Mouse (Mus musculus) liver, embryonic 12.5 days (tissue): ENCODE results near the gene Zfp628. TPM values are rescaled to one million over a fixed set of nuclear protein-coding genes. Genes with fewer than 3 reads are reported as not detected.
"Not testable (repeated sequence)": the region's sequence is repeated elsewhere in the genome, so short reads cannot be mapped to it uniquely, and the experiment has no call there.

Source experiments
- ATAC-seq: fragments of 200-750 bp; cut with Nextera tagmentation; 2 replicates; pipeline ENCODE4 v1.8.0; 2017; ENCODE audit warnings: moderate number of reproducible peaks, mild to moderate bottlenecking, moderate library complexity
- H3K27ac ChIP-seq: fragments of 300-500 bp; sonication (generic); 2 replicates; pipeline ENCODE4 v1.5.1; 2016; ENCODE audit warnings: mild to moderate bottlenecking
- H3K27me3 ChIP-seq: fragments of 300-500 bp; sonication (generic); replicated peaks from 2 replicates; pipeline ENCODE4 v1.6.1; 2016; ENCODE audit warnings: mild to moderate bottlenecking, moderate library complexity
- H3K36me3 ChIP-seq: fragments of 300-500 bp; sonication (generic); 2 replicates; pipeline ENCODE4 v1.6.1; 2016; ENCODE audit warnings: mild to moderate bottlenecking, moderate library complexity
- H3K4me1 ChIP-seq: fragments of 300-500 bp; sonication (generic); 2 replicates; pipeline ENCODE4 v1.6.1; 2016
- H3K4me2 ChIP-seq: fragments of 300-500 bp; sonication (generic); 2 replicates; pipeline ENCODE4 v1.6.1; 2016; ENCODE audit warnings: mild to moderate bottlenecking, moderate library complexity
- H3K4me3 ChIP-seq: fragments of 300-500 bp; sonication (generic); 2 replicates; pipeline ENCODE4 v1.5.1; 2016; ENCODE audit warnings: mild to moderate bottlenecking, moderate library complexity
- H3K9ac ChIP-seq: fragments of 300-500 bp; sonication (generic); 2 replicates; pipeline ENCODE4 v1.6.1; 2016; ENCODE audit warnings: mild to moderate bottlenecking, moderate library complexity
- H3K9me3 ChIP-seq: fragments of 300-500 bp; sonication (generic); replicated peaks from 2 replicates; pipeline ENCODE4 v1.6.1; 2016; ENCODE audit warnings: mild to moderate bottlenecking, moderate library complexity
- WGBS: fragments of 180-500 bp; shearing (Covaris S2); methylation state at CpG from one replicate; pipeline ENCODE4 v1.1.7; 2016; ENCODE audit not compliant: insufficient replicate concordance; 5-methylcytosine and 5-hydroxymethylcytosine counted together
- polyA plus RNA-seq: library from polyadenylated mRNA; unstranded; fragments of >200 nt; fragmentation: Nextera tagmentation; extraction: Ambion mirVana; gene quantifications from 2 replicates; pipeline ENCODE4 v1.2.1, GENCODE M21; 2016

Zfp628 gene
- 2.4 and 2.7 TPM in 2 replicates for polyA plus RNA-seq

- peaks cover under 1% of the 10 kb centered on the region; the same call in 1 of the 2 replicates for H3K27me3 ChIP-seq
These were observed at the start of gene Zfp628 for GRCm38 (mm10) chr7:4915007-4915665. Zfp628 (plus strand) TSS chr7:4915217.

GRCm38 (mm10) chr7:4865579-4866493, 49.2 kb upstream of the Zfp628 start:
- Histone ChIP-seq H3K36me3 (no peaks in the 10 kb centered on the region), H3K9me3 (no peaks in the 10 kb centered on the region), H3K27me3 (peaks cover 4% of the 10 kb centered on the region; the same call in 1 of the 2 replicates), H3K9ac (peak overlapping the region; percentile 79), H3K4me1 (peaks cover 23% of the 10 kb centered on the region), H3K4me2 (peak overlapping the region; percentile 81), H3K4me3 (peak overlapping the region; percentile 68), H3K27ac (peak overlapping the region; percentile 66)
- ATAC-seq: peak; percentile 100
- 4% methylated on average over 40 of the region's 40 CpGs for WGBS

More at GRCm38 (mm10) chr7:4915007-4915665, at the start of gene Zfp628:
- H3K27ac ChIP-seq: peak within 1 kb of the TSS; percentile 89
- H3K9me3 ChIP-seq: no peaks in the 10 kb centered on the region
- peaks cover 25% of the 10 kb centered on the region for H3K4me1 ChIP-seq
- H3K36me3 ChIP-seq: peaks cover 30% of the 10 kb centered on the region
- peak within 1 kb of the TSS; percentile 84 for H3K4me2 ChIP-seq
- WGBS: 2% methylated on average over 55 of the region's 56 CpGs
- peak; percentile 87 for ATAC-seq
- H3K9ac ChIP-seq: peak within 1 kb of the TSS; percentile 82
- peak within 1 kb of the TSS; percentile 72 for H3K4me3 ChIP-seq

- H3K4me2 ChIP-seq: peak overlapping the region; percentile 81
- 44% methylated on average over 10 of the region's 10 CpGs for WGBS
- peaks cover 4% of the 10 kb centered on the region; the same call in 1 of the 2 replicates for H3K27me3 ChIP-seq
- peak overlapping the region; percentile 79 for H3K9ac ChIP-seq
- H3K4me3 ChIP-seq: peak overlapping the region; percentile 68
- no peaks in the 10 kb centered on the region for H3K9me3 ChIP-seq
- peak overlapping the region; percentile 66 for H3K27ac ChIP-seq
- ATAC-seq: no peak
- peaks cover 23% of the 10 kb centered on the region for H3K4me1 ChIP-seq
- H3K36me3 ChIP-seq: no peaks in the 10 kb centered on the region
These were observed 48.3 kb upstream of the Zfp628 start for GRCm38 (mm10) chr7:4866631-4867180.

GRCm38 (mm10) chr7:4870133-4870532, 44.9 kb upstream of the Zfp628 start, which contains the start of gene Isoc2b:
Isoc2b (minus strand) TSS chr7:4870258.
- peaks cover 23% of the 10 kb centered on the region for H3K4me1 ChIP-seq
- H3K9ac ChIP-seq: no peak within 1 kb of the TSS
- 47% methylated on average over 6 of the region's 6 CpGs for WGBS
- H3K36me3 ChIP-seq: no peaks in the 10 kb centered on the region
- H3K27ac ChIP-seq: no peak within 1 kb of the TSS
- H3K27me3 ChIP-seq: 0 out of 2 replicates have a peak, but pooled peaks cover 4% of the 10 kb centered on the region
- no peak within 1 kb of the TSS for H3K4me3 ChIP-seq
- no peak within 1 kb of the TSS for H3K4me2 ChIP-seq
- no peaks in the 10 kb centered on the region for H3K9me3 ChIP-seq
- no peak for ATAC-seq

GRCm38 (mm10) chr7:4876753-4877221, 38.2 kb upstream of the Zfp628 start, which contains the start of gene Isoc2a:
Isoc2a (plus strand) TSS chr7:4877153.
- peak within 1 kb of the TSS; percentile 66 for H3K4me3 ChIP-seq
- H3K27me3 ChIP-seq: no peaks in the 10 kb centered on the region
- H3K27ac ChIP-seq: peak within 1 kb of the TSS; percentile 69
- ATAC-seq: peak; percentile 99
- H3K4me2 ChIP-seq: peak within 1 kb of the TSS; percentile 96
- H3K4me1 ChIP-seq: peaks cover 34% of the 10 kb centered on the region
- H3K9me3 ChIP-seq: peaks cover 4% of the 10 kb centered on the region; the same call in 1 of the 2 replicates
- H3K9ac ChIP-seq: peak within 1 kb of the TSS; percentile 72
- WGBS: under 1% methylated on average over 22 of the region's 22 CpGs
- peaks cover under 1% of the 10 kb centered on the region; the same call in 1 of the 2 replicates for H3K36me3 ChIP-seq

GRCm38 (mm10) chr7:4877226-4877625, 37.8 kb upstream of the Zfp628 start:
- Histone ChIP-seq H3K9ac (peak overlapping the region; percentile 72), H3K36me3 (peaks cover 5% of the 10 kb centered on the region), H3K4me2 (peak overlapping the region; percentile 96), H3K9me3 (peaks cover 6% of the 10 kb centered on the region; the same call in 1 of the 2 replicates), H3K4me1 (peaks cover 34% of the 10 kb centered on the region), H3K27me3 (no peaks in the 10 kb centered on the region), H3K4me3 (peak overlapping the region; percentile 66), H3K27ac (peak overlapping the region; percentile 69)
- peak; percentile 13; the same call in 1 of the 2 replicates for ATAC-seq
- 5% methylated on average over 11 of the region's 11 CpGs for WGBS

GRCm38 (mm10) chr7:4878186-4878585, 36.8 kb upstream of the Zfp628 start:
- Histone ChIP-seq H3K27ac (no peak overlapping the region), H3K4me3 (peak overlapping the region; percentile 66)

GRCm38 (mm10) chr7:4879036-4879435, 36.0 kb upstream of the Zfp628 start:
- 77% methylated on average over 1 of the region's 1 CpGs for WGBS
- not testable (repeated sequence) for H3K27ac ChIP-seq, ATAC-seq, H3K4me3 ChIP-seq, H3K9me3 ChIP-seq, H3K27me3 ChIP-seq, H3K4me2 ChIP-seq, H3K9ac ChIP-seq
- peaks cover 17% of the 10 kb centered on the region for H3K36me3 ChIP-seq
- H3K4me1 ChIP-seq: peaks cover 34% of the 10 kb centered on the region

More at GRCm38 (mm10) chr7:4878186-4878585, 36.8 kb upstream of the Zfp628 start:
- Histone ChIP-seq H3K27me3 (no peaks in the 10 kb centered on the region), H3K4me1 (peaks cover 34% of the 10 kb centered on the region), H3K9me3 (peaks cover 6% of the 10 kb centered on the region; the same call in 1 of the 2 replicates), H3K36me3 (peaks cover 12% of the 10 kb centered on the region), H3K4me2 (peak overlapping the region; percentile 96), H3K9ac (no peak overlapping the region)
- no peak for ATAC-seq

GRCm38 (mm10) chr7:4886680-4887079, 28.3 kb upstream of the Zfp628 start:
- 74% methylated on average over 4 of the region's 4 CpGs for WGBS
- peaks cover 4% of the 10 kb centered on the region; the same call in 1 of the 2 replicates for H3K9me3 ChIP-seq
- H3K4me2 ChIP-seq: no peak overlapping the region
- no peaks in the 10 kb centered on the region for H3K4me1 ChIP-seq
- H3K9ac ChIP-seq: no peak overlapping the region
- H3K27ac ChIP-seq: no peak overlapping the region
- no peak overlapping the region for H3K4me3 ChIP-seq
- no peaks in the 10 kb centered on the region for H3K27me3 ChIP-seq
- peaks cover 24% of the 10 kb centered on the region for H3K36me3 ChIP-seq
- ATAC-seq: no peak

- H3K27me3 ChIP-seq: peaks cover 6% of the 10 kb centered on the region; the same call in 1 of the 2 replicates
- no peak overlapping the region for H3K4me2 ChIP-seq
- H3K4me3 ChIP-seq: no peak overlapping the region
- H3K9ac ChIP-seq: no peak overlapping the region
- peaks cover 14% of the 10 kb centered on the region for H3K4me1 ChIP-seq
- no peak for ATAC-seq
- H3K9me3 ChIP-seq: no peaks in the 10 kb centered on the region
- no peak overlapping the region for H3K27ac ChIP-seq
- H3K36me3 ChIP-seq: peaks cover 17% of the 10 kb centered on the region; the same call in 1 of the 2 replicates
- WGBS: 72% methylated on average over 11 of the region's 11 CpGs
These were observed 19.8 kb upstream of the Zfp628 start for GRCm38 (mm10) chr7:4895186-4895585.
